Mouse (Mus musculus) embryonic stem cell, embryonic (primary cell): Measurements from ENCODE around the gene Mvd.

Source experiments
- CTCF ChIA-PET, 4 experiments: fragments of 300-600 bp in 2 of 4; fragments of 350-600 bp in 2 of 4; sonication (Branson Sonifier 250); formaldehyde crosslinking; loops; one replicate each; lab custom pipeline; 2022; ENCODE audit warnings: inconsistent platforms in 2 of 4; lab: Charles Lee
- POLR2A ChIA-PET, 4 experiments: fragments of 300-600 bp in 2 of 4; fragments of 350-600 bp in 2 of 4; sonication (Branson Sonifier 250); formaldehyde crosslinking; loops; one replicate each; lab custom pipeline; 2022; ENCODE audit warnings: antibody characterized with exemption in 4 of 4, inconsistent platforms in 1 of 4; lab: Charles Lee

The Mvd gene

GRCm38 (mm10) chr8:122437708-122438331, 5.4 kb downstream of the Mvd start:
- POLR2A ChIA-PET: interaction anchor here in 2 of 4 experiments (0.8 to 2.4 kb wide), 10 partner anchors 8 to 529 kb away, joined by 3 to 15 read pairs (median 3); partner anchors contain the start of gene Il17c (in 1 of the 2)
- CTCF ChIA-PET: interaction anchor here in 2 of 4 experiments (1.2 to 1.5 kb wide), 5 partner anchors 14 to 169 kb away, joined by 3 to 5 read pairs (median 3); partner anchors contain the start of gene Snai3 (in 1 of the 2)

- CTCF ChIA-PET: interaction anchor here in 2 of 4 experiments (0.6 to 1.2 kb wide), 4 partner anchors 22 to 99 kb away, joined by 3 to 4 read pairs (median 4); no protein-coding TSS in a partner anchor
- POLR2A ChIA-PET: interaction anchor here in 2 of 4 experiments (0.9 to 2.3 kb wide), 8 partner anchors 9 to 59 kb away, joined by 3 to 6 read pairs (median 4); partner anchors contain the start of gene Snai3 (in 1 of the 2)
Measured at GRCm38 (mm10) chr8:122436586-122437125, 6.6 kb downstream of the Mvd start.

GRCm38 (mm10) chr8:122436146-122436545, 7.1 kb downstream of the Mvd start:
- POLR2A ChIA-PET: interaction anchor here in 2 of 4 experiments (0.9 to 2.3 kb wide), 9 partner anchors 8 to 59 kb away, joined by 3 to 6 read pairs (median 4); partner anchors contain the start of gene Snai3 (in 1 of the 2)

GRCm38 (mm10) chr8:122435375-122435774, 7.8 kb downstream of the Mvd start:
- ChIA-PET CTCF (interaction anchor here in 2 of 4 experiments (0.7 kb wide), 2 partner anchors 104 to 176 kb away, joined by 3 read pairs; no protein-coding TSS in a partner anchor), POLR2A (interaction anchor here in 2 of 4 experiments (1.0 to 4.9 kb wide), 5 partner anchors 8 to 58 kb away, joined by 4 to 48 read pairs (median 4); partner anchors contain the start of genes Il17c (in 1 of the 2) and Mvd (in 1 of the 2))

More at GRCm38 (mm10) chr8:122436146-122436545, 7.1 kb downstream of the Mvd start:
- CTCF ChIA-PET: interaction anchor here in 2 of 4 experiments (0.6 to 0.9 kb wide), 2 partner anchors 22 to 214 kb away, joined by 3 read pairs; no protein-coding TSS in a partner anchor

GRCm38 (mm10) chr8:122433269-122433905, 9.8 kb downstream of the Mvd start:
- POLR2A ChIA-PET: interaction anchor here in 3 of 4 experiments (0.7 to 5.3 kb wide), 37 partner anchors 9 to 609 kb away, joined by 3 to 104 read pairs (median 5); partner anchors contain the start of genes Mvd (in 3 of the 3), Il17c (in 2 of the 3), Cdt1 (in 1 of the 3) and Snai3 (in 1 of the 3)
- CTCF ChIA-PET: interaction anchor here in 2 of 4 experiments (0.8 to 1.7 kb wide), 3 partner anchors 10 to 16 kb away, joined by 3 to 15 read pairs (median 3); partner anchors contain the start of gene Mvd (in 1 of the 2)

- POLR2A ChIA-PET: interaction anchor here in 3 of 4 experiments (0.6 to 5.3 kb wide), 46 partner anchors 9 to 610 kb away, joined by 3 to 104 read pairs (median 4); partner anchors contain the start of genes Mvd (in 3 of the 3), Il17c (in 2 of the 3), Cdt1 (in 1 of the 3) and Snai3 (in 1 of the 3)
- CTCF ChIA-PET: interaction anchor here in 2 of 4 experiments (0.6 to 1.7 kb wide), 4 partner anchors 11 to 174 kb away, joined by 3 to 15 read pairs (median 3); partner anchors contain the start of gene Mvd (in 1 of the 2)
Measured at GRCm38 (mm10) chr8:122432443-122433268, 10.6 kb downstream of the Mvd start, which contains the start of gene Cyba. Cyba (minus strand) TSS chr8:122432930.

GRCm38 (mm10) chr8:122431694-122432442, 11.4 kb downstream of the Mvd start:
- CTCF ChIA-PET: interaction anchor here in 2 of 4 experiments (0.6 to 1.0 kb wide), 3 partner anchors 18 to 1962 kb away, joined by 3 read pairs; no protein-coding TSS in a partner anchor
- POLR2A ChIA-PET: interaction anchor here in 3 of 4 experiments (0.6 to 5.3 kb wide), 29 partner anchors 8 to 611 kb away, joined by 3 to 104 read pairs (median 5); partner anchors contain the start of genes Mvd (in 3 of the 3), Il17c (in 2 of the 3), Cdt1 (in 1 of the 3) and Snai3 (in 1 of the 3)

- CTCF ChIA-PET: no interaction called here
- POLR2A ChIA-PET: interaction anchor here in 3 of 4 experiments (0.7 to 5.3 kb wide), 13 partner anchors 8 to 200 kb away, joined by 3 to 104 read pairs (median 13); partner anchors contain the start of genes Mvd (in 3 of the 3), Il17c (in 2 of the 3) and Snai3 (in 1 of the 3)
Measured at GRCm38 (mm10) chr8:122430646-122431045, 12.6 kb downstream of the Mvd start.

GRCm38 (mm10) chr8:122430058-122430636, 13.1 kb downstream of the Mvd start:
- ChIA-PET CTCF (interaction anchor here in 1 of 4 experiments (0.7 kb wide), 1 partner anchor 21 kb away, joined by 3 read pairs; no protein-coding TSS in a partner anchor), POLR2A (interaction anchor here in 3 of 4 experiments (0.9 to 5.3 kb wide), 13 partner anchors 7 to 199 kb away, joined by 3 to 104 read pairs (median 7); partner anchors contain the start of genes Mvd (in 3 of the 3), Il17c (in 2 of the 3) and Snai3 (in 1 of the 3))

- ChIA-PET CTCF (interaction anchor here in 3 of 4 experiments (0.6 to 1.4 kb wide), 3 partner anchors 16 to 197 kb away, joined by 3 to 4 read pairs (median 4); no protein-coding TSS in a partner anchor), POLR2A (interaction anchor here (0.6 to 2.6 kb wide), 10 partner anchors 9 to 547 kb away, joined by 3 to 10 read pairs (median 4); partner anchors contain the start of gene Mvd (in 2 of the 4))
Measured at GRCm38 (mm10) chr8:122428163-122428562, 15.1 kb downstream of the Mvd start.

- ChIA-PET CTCF (interaction anchor here in 3 of 4 experiments (0.6 to 1.4 kb wide), 3 partner anchors 17 to 212 kb away, joined by 4 read pairs; no protein-coding TSS in a partner anchor), POLR2A (interaction anchor here in 3 of 4 experiments (0.9 to 2.6 kb wide), 9 partner anchors 9 to 28 kb away, joined by 3 to 10 read pairs (median 4); partner anchors contain the start of gene Mvd (in 2 of the 3))
Measured at GRCm38 (mm10) chr8:122427607-122428006, 15.6 kb downstream of the Mvd start.

- ChIA-PET POLR2A (interaction anchor here in 3 of 4 experiments (0.6 to 2.6 kb wide), 13 partner anchors 8 to 837 kb away, joined by 3 to 10 read pairs (median 3); partner anchors contain the start of genes Mvd (in 2 of the 3) and Cdt1 (in 1 of the 3)), CTCF (interaction anchor here in 1 of 4 experiments (0.8 kb wide), 1 partner anchor 29 kb away, joined by 3 read pairs; no protein-coding TSS in a partner anchor)
Measured at GRCm38 (mm10) chr8:122426145-122426544, 17.1 kb downstream of the Mvd start.

- ChIA-PET POLR2A (interaction anchor here in 3 of 4 experiments (0.6 to 4.2 kb wide), 28 partner anchors 9 to 473 kb away, joined by 3 to 48 read pairs (median 5); partner anchors contain the start of genes Cyba (in 3 of the 3), Mvd (in 3 of the 3), Aprt (in 1 of the 3) and Cdt1 (in 1 of the 3)), CTCF (interaction anchor here in 2 of 4 experiments (0.7 to 1.4 kb wide), 3 partner anchors 15 to 55 kb away, joined by 3 to 5 read pairs (median 3); no protein-coding TSS in a partner anchor)
Measured at GRCm38 (mm10) chr8:122423659-122424058, 19.6 kb downstream of the Mvd start.

GRCm38 (mm10) chr8:122423217-122423616, 20.0 kb downstream of the Mvd start:
- POLR2A ChIA-PET: interaction anchor here in 3 of 4 experiments (0.7 to 4.2 kb wide), 25 partner anchors 9 to 473 kb away, joined by 3 to 48 read pairs (median 5); partner anchors contain the start of genes Cyba (in 3 of the 3), Mvd (in 3 of the 3), Aprt (in 1 of the 3) and Cdt1 (in 1 of the 3)

More at GRCm38 (mm10) chr8:122423217-122423616, 20.0 kb downstream of the Mvd start:
- CTCF ChIA-PET: interaction anchor here in 2 of 4 experiments (0.9 to 1.4 kb wide), 3 partner anchors 15 to 55 kb away, joined by 3 to 5 read pairs (median 4); no protein-coding TSS in a partner anchor
